Mouse (Mus musculus): Measurements from ENCODE around the gene Gm10135. TPM values are rescaled to one million over a fixed set of nuclear protein-coding genes. Genes with fewer than 3 reads are reported as not detected.
"Not testable (repeated sequence)": the region's sequence is repeated elsewhere in the genome, so short reads cannot be mapped to it uniquely, and the experiment has no call there.

The Gm10135 gene
- total RNA-seq (2021) = not detected in 2 replicates
- long read RNA-seq, experiment 1 = 0 reads
- long read RNA-seq, experiment 2, partial matches to known transcripts = 0 of 1 reads
- long read RNA-seq, experiment 2, other reads (novel, unspliced or antisense) = 1 of 1 reads

DNA sequence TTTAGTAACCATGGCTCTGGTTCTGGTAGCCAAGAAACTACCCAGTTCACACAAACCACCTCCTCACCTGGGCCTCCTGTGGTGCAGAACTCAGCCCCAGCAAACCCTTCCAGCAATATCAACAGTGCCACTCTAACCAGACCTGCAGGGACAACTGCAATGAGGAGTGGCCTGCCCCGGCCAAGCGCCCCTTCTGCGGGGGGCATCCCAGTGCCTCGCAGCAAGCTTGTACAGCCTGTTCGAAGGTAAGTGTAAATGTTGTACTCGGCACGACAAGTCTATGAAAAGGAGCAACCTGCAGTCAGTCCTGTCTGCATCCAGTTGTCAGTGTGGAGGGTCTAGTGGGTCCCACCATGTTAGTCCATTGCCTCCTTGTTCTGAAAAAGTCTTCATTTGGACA lies at the start of gene Gm10135:
Gene Gm10135, minus strand, starts transcription at position 101 of the 400 bp plus-strand sequence.
- DNase-seq = no peak

DNA sequence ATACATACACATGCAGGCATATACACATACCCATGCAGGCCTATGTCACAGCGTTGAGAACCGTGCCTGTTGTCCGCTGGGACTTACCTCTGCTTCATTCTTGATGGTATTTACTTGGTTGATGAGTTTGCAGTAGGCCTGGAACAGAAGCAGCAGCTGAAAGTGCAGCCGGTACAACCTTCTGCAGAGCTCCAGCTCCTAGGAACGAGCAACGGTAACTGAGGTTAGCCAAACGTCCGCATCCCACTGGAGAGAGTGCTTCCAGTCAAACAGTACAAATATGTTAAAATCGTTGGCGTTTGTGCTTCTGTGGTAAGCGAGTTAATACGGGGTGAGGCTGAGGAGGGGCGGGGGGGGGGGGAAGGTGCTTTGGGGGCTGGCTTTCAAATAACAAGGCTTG lies 49.3 kb upstream of the Gm10135 start:
- no peak for DNase-seq

DNA sequence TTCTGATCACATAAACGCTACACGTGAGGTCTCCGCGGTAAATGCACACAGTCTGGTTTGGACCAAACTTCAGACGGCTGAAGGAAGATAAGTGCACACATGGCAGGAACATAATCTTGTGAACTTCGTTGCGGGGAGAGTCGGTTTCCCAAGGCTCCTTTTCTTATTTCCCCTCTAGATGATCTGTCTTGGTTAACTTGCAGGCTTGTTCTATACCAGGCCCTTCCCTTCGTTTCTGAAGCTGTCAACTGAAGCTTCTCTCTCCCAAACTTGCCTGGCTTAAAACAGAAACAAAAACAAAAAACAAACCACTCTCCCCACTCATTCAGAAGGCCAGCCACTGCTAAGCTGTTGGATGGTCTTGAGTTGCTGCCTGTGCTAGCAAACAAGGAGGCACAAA lies 40.2 kb upstream of the Gm10135 start:
- no peak for DNase-seq

DNA sequence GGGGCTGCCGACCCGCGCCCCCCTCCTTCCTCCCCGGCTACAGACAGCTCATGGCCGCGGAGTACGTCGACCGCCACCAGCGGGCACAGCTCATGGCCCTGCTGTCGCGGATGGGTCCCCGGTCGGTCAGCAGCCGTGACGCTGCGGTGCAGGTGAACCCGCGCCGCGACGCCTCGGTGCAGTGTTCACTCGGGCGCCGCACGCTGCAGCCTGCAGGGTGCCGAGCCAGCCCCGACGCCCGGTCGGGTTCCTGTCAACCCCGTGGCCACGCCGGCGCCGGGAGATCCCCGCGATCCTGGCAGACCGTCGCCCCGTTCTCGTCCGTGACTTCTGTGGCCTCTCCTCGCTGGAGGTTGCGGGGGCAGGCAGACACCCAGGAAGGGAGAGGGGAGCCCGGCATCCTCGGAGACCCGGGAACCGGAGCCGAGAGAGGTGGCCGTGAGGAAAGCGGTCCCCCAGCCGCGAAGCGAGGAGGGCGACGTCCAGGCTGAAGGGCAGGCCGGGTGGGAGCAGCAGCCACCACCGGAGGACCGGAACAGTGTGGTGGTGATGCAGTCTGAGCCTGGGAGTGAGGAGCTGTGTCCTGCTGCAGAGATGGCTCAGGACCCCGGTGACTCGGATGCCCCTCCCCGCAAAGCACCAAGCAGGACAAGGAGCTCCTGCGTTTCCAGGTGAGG lies 39.2 kb upstream of the Gm10135 start:
- peak; percentile 23 for DNase-seq

DNA sequence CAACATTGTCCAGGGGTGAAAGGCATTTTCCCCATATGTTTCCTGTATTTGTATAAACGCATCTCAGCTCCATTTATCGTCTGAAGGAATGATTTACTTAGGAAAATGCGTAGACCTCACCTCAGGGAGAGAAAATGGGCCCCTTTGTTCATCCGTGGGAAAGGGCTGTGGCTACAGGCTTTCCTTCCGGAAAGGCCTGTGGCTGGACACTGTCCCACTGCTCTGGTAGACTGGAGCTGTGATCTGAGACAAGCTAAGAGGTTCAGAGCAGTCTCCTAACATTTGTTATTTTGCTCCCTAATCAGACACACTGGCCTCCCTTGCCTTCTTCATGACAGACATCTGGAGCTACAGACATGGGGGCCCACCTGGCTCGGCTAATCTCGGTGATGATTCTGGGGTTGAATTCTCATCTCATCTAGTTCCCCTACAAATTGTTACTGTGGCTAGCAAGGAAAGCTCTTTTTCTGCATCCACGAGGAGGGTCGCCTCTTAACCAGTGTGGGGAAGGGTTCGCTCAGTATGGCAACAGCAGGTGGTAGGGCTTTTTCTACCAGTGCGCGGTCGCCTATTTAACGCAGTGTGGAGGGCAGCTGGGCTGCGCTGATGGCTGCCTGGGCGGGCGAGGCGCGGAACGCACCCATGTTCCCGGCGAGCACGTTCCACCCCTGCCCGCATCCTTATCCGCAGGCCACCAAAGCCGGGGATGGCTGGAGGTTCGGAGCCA lies 38.5 kb upstream of the Gm10135 start:
- DNase-seq = not testable (repeated sequence)

DNA sequence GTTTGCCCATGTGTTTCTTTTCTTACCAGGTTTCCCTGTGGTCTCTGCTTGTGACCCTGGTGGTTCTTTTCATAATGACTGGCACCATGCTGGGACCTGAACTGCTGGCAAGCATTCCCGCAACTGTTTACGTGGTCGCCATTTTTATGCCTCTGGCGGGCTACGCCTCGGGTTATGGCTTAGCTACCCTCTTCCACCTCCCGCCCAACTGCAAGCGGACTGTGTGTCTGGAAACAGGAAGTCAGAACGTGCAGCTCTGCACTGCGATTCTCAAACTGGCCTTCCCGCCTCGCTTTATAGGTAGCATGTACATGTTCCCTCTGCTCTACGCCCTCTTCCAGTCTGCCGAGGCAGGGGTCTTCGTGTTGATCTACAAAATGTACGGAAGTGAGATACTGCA lies 37.3 kb upstream of the Gm10135 start:
- DNase-seq = not testable (repeated sequence)

DNA sequence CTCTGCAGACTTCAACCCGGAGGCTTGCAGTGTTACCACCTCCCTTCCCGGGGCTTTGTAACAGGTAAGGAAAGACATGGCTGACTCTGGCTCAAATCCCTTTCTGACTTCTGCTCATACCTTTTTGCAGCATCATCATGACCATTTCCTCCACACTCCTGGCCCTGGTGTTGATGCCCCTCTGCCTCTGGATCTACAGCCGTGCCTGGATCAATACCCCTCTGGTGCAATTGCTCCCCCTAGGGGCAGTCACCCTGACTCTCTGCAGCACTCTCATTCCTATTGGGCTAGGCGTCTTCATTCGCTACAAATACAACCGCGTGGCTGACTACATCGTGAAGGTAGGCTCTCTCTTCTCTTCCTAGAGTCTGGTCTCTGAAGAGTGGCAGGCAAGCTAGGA lies 33.7 kb upstream of the Gm10135 start:
- peak; percentile 22 for DNase-seq

- no peak for DNase-seq
Observed at GRCm38 (mm10) chr5:73007582-73007959, 33.1 kb upstream of the Gm10135 start.

- DNase-seq = peak; percentile 45
Observed at GRCm38 (mm10) chr5:73006784-73007581, 32.5 kb upstream of the Gm10135 start, which contains the start of gene Slc10a4. Gene Slc10a4 (plus strand): TSS chr5:73006883.

- DNase-seq = no peak
Observed at GRCm38 (mm10) chr5:73004046-73004445, 29.5 kb upstream of the Gm10135 start.

DNA sequence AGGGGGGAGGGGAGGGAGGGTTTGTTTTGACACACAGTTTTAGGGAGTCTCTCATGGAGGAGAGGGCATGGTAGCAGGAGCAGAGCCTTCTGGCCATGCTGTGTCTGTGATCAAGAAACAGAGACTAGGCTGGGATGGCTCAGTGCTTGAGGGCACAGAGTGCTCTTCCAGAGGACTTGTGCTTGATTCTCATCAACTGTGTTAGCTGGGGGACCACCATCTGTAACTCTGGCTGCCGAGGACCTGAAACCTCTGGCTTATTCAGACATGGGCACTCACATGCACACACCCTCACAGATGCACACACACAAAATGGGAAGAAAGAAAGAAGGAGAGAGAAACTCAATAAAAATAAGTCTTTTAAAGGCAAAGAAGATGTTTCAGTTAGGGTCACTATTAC lies 24.0 kb upstream of the Gm10135 start:
- DNase-seq = not testable (repeated sequence)

DNA sequence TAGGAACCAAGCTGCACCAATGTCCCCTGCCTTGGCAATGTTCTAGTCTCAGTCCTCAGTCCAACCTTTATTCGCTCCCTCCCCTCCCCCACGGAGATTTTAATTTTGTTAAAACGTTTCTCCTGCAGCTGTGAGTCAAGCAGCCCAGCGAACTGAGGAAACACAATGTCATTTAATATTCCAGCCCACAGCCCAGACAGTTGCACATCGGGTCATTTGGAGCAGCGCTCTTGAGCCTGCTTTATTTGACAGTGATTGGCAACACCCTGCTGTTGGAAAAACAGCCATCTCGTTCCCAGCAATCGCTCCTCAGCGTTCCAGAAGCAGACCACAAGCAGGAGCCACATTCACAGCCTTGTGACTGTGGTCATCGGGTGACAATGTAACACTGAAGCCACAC lies 20.9 kb upstream of the Gm10135 start:
- DNase-seq = peak; percentile 16

DNA sequence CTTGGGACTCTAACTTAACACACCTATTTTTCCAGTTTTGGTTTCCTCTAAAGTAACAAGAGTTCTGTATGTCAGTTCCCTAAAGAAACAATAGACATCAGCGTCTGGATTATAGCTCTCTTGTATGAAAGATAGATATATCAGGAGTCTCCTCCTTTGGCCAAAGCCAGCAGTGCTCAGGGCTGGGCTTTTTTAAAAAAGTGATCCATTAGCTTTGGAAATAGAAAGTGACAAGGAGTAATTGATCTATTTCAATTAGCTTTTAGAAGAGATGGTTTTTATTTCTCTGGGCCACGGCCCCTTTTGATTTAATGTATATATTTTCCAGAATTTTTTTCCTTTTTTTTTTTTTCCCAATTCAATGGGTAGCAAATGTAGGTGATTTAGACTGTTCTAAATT lies 20.4 kb upstream of the Gm10135 start:
- no peak for DNase-seq

GRCm38 (mm10) chr5:72994424-72994823 lies 19.9 kb upstream of the Gm10135 start:
- DNase-seq = no peak

DNA sequence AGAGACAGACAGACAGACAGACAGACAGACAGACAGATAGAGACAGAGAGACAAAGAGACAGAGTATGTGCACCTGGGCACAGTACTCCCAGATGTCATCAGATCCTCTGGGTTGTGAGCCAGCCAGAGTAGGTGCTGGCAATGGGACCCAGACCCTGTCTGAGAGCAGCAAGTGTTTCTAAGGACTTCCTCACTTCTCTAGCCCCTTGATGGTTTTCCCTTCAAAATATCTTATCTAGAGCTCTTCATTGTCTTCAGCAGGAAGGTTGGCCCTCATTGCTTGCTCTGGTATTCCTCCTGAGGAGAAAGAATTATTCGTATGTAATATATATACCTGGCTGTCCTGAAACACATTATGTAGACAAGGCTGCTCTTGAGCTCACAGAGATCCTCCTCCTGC lies 18.0 kb upstream of the Gm10135 start:
- no peak for DNase-seq

GRCm38 (mm10) chr5:72989756-72990155 lies 15.3 kb upstream of the Gm10135 start:
- DNase-seq = no peak

GRCm38 (mm10) chr5:72987786-72988185 lies 13.3 kb upstream of the Gm10135 start:
- DNase-seq = no peak

- DNase-seq = peak; percentile 23
Observed at GRCm38 (mm10) chr5:72984091-72984490, 9.6 kb upstream of the Gm10135 start.

DNA sequence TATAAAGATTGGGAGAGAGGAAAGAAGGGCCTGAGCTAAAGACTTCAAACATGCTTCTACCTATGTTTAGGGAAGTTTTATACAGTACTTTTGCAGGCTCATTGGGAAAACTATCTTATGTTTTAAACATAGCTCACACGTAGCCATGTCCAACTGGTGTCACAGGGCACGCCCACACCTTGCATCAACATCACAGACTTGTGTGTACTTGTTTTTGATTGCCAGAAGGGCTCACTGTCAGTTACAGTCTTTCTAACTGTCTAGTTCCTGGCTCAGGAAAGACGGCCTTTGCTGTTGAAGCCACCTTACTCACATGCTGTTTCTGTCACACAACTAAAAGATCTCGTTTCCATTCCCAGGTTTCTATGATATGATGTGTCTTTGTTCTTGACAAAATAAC lies 2.0 kb upstream of the Gm10135 start:
- DNase-seq = no peak

- no peak for DNase-seq
Observed at GRCm38 (mm10) chr5:72975996-72976395, 1.5 kb upstream of the Gm10135 start.

DNA sequence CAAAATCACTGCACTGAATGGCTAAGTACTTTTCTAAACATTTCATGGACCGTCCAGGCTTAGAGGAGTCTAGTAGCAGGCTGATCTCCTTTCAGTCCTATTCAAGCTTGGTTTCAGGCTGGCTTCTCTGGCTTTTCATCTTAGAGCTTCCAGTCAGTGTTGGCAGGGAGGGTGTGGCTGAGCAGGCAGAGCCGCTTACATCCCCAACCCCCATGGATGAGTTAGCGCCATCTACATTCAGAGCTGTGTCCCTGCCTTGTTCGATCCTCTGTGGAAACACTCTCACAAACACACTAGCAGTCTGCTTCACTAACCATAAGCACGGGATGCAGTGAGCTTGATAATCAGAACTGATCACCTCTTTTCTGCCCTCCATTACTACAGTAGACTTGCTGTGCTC lies 1.6 kb downstream of the Gm10135 start:
- no peak for DNase-seq

- no peak for DNase-seq
Observed at GRCm38 (mm10) chr5:72972435-72972834, 2.1 kb downstream of the Gm10135 start.

DNA sequence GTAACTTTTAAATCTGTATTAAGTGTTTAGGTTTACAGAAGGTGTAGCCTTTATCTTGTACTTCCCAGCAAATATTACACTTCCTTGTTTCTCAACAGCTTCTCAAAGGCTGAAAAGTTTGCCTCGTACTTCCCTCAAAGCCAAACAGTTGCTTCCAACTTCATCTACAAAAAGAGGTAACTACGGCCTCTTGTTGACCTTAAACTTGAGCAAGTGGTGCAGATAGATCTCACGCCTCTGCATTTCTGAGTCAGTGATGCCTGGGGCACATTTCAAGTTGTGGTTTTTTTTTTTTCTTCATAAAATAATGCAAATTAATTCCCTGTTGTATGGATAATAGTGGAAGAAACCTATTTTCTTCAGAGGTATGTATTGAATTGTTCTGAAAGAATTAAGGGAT lies 8.8 kb downstream of the Gm10135 start:
- no peak for DNase-seq
